Mouse (Mus musculus): ENCODE data around the gene Kctd12. TPM values are rescaled to one million over a fixed set of nuclear protein-coding genes. Genes with fewer than 3 reads are reported as not detected.
A peak's percentile ranks its signal among the peaks of the same experiment; 100 is the strongest.

Kctd12 gene
- polyA plus RNA-seq, 1 experiment from 2014 or later, result 10.8 TPM

DNA sequence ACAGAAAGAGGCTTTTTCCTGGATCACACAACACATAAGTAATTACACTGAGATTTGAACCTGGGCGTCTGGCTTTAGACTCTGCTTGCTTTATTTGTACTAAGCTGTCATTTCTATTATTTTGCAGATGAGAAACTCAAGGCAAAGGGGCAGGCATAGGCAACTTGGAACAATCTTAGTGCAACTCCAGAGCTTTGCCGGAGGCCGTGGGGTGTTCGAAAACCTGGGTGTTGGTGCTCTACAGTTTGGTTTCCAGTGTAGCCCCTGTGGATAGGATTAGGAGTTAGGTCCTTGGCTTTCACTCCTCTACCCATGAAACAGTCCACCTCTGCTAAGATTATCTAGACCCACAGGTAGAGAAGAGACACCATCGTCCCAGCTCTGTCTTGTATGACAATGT is 5.2 kb upstream of the Kctd12 start:
- no peaks in the 10 kb centered on the region for H3K27me3 ChIP-seq
- H3K9ac ChIP-seq, result no peak overlapping the region
- H3K9me3 ChIP-seq, result no peaks in the 10 kb centered on the region
- ATAC-seq (ENCODE audit: low read depth), result no peak
- H3K27ac ChIP-seq (replicated peaks), result no peak overlapping the region
- no peak overlapping the region for H3K4me3 ChIP-seq
- no peak overlapping the region for H3K4me2 ChIP-seq
- H3K36me3 ChIP-seq, result no peaks in the 10 kb centered on the region
- H3K4me1 ChIP-seq (replicated peaks), result peaks cover 6% of the 10 kb centered on the region; the same call in 1 of the 2 replicates
- 82% methylated on average over 5 of the region's 5 CpGs for WGBS

- no peak overlapping the region for H3K4me3 ChIP-seq
- no peak overlapping the region for H3K9ac ChIP-seq
- H3K9me3 ChIP-seq, result no peaks in the 10 kb centered on the region
- no peak overlapping the region for H3K27ac ChIP-seq (replicated peaks)
- H3K4me2 ChIP-seq, result no peak overlapping the region
- H3K27me3 ChIP-seq, result peaks cover 4% of the 10 kb centered on the region; the same call in 1 of the 2 replicates
- 71% methylated on average over 8 of the region's 8 CpGs for WGBS
- no peak for ATAC-seq (ENCODE audit: low read depth)
- H3K36me3 ChIP-seq, result no peaks in the 10 kb centered on the region
- peaks cover 29% of the 10 kb centered on the region for H3K4me1 ChIP-seq (replicated peaks)
These were observed 1.2 kb upstream of the Kctd12 start for GRCm38 (mm10) chr14:102983686-102984085.

GRCm38 (mm10) chr14:102982016-102982626 is 316 bp downstream of the Kctd12 start:
- Histone ChIP-seq H3K4me3 (peak overlapping the region; percentile 81), H3K27me3 (peaks cover 4% of the 10 kb centered on the region; the same call in 1 of the 2 replicates), H3K36me3 (no peaks in the 10 kb centered on the region), H3K9me3 (no peaks in the 10 kb centered on the region), H3K9ac (peak overlapping the region; percentile 85), H3K4me2 (peak overlapping the region; percentile 89), H3K27ac (replicated peaks) (peak overlapping the region; percentile 84), H3K4me1 (replicated peaks) (peaks cover 33% of the 10 kb centered on the region)
- WGBS, result under 1% methylated on average over 74 of the region's 76 CpGs
- peak; percentile 62 for ATAC-seq (ENCODE audit: low read depth)

DNA sequence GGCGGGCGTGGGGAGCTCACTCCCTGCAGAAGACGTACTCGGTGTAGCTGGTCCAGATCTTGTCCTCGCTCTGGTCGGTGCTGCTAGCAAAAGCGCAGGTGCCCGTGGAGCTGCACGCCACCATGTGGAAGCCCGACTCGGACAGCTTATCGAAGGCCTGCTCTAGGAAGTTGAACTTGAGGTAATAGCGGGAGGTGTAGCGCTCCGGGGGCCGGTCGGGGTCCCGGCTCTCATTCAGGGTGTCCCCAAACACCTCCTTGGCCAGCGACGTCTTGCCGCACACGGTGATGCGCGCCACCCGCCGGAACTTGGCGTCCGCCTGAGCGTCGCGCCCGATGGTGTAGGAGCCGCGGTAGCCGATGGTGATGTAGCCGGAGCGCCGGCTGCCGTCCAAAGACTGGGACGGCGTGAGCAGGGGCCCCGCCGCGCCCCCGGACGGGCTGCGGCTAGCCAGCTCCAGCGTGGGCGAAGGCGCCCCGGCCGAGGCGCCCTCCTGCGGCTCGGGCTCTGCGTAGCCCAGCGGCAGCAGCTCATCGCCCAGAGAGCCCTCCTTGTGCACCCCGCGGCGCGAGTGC is 909 bp downstream of the Kctd12 start:
- H3K4me3 ChIP-seq, result peak overlapping the region; percentile 81
- ATAC-seq (ENCODE audit: low read depth), result peak; percentile 66

DNA sequence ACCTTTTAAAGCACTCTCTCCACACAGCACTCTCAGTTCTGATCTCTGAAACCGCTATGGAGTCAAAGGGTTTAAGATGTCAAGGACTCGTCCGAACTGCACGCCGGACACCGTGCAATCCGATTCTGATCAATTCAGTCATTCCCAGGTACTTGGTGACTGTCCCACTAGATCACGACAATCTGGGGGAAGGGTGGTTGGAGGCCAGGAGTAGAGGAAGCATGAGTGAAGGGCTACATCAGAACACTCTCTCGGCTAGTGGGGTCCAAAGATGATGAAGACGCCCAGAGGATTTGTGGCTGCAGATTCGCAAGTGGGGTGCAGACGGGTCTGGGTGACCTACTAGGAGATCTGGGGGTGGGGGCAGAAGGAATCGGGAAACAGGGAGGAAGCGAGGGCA is 1.5 kb downstream of the Kctd12 start:
- Histone ChIP-seq H3K9me3 (no peaks in the 10 kb centered on the region), H3K9ac (peak overlapping the region; percentile 85), H3K36me3 (no peaks in the 10 kb centered on the region), H3K4me1 (replicated peaks) (peaks cover 33% of the 10 kb centered on the region), H3K4me3 (peak overlapping the region; percentile 81), H3K27me3 (peaks cover 4% of the 10 kb centered on the region; the same call in 1 of the 2 replicates), H3K27ac (replicated peaks) (peak overlapping the region; percentile 84), H3K4me2 (peak overlapping the region; percentile 89)
- WGBS, result 12% methylated on average over 14 of the region's 14 CpGs
- no peak for ATAC-seq (ENCODE audit: low read depth)

More for the DNA sequence above, 909 bp downstream of the Kctd12 start:
- Histone ChIP-seq H3K27ac (replicated peaks) (peak overlapping the region; percentile 84), H3K27me3 (peaks cover 4% of the 10 kb centered on the region; the same call in 1 of the 2 replicates), H3K36me3 (no peaks in the 10 kb centered on the region), H3K9ac (peak overlapping the region; percentile 85), H3K4me2 (peak overlapping the region; percentile 89), H3K9me3 (no peaks in the 10 kb centered on the region), H3K4me1 (replicated peaks) (peaks cover 33% of the 10 kb centered on the region)
- WGBS, result under 1% methylated on average over 62 of the region's 62 CpGs

DNA sequence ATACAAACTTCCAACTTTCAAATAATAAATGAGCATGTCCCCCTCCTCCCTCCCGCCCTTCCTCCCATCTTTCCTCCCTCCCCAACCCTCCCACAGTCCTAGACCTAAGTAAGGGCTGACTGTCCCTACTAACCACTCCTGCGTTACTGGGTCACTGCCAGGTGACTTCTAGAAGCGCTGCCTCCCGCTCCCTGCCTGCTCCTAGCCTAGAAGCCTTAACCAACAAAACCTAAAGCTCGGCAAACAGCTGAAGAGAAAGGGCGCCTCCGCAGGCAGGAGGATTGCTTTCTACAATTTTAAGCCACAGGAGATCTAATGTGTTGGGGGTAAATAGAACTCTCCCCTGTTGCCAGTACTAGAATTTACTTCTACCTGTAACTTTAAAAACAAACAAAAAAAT is 2.0 kb downstream of the Kctd12 start:
- no peaks in the 10 kb centered on the region for H3K9me3 ChIP-seq
- peak overlapping the region; percentile 89 for H3K4me2 ChIP-seq
- peak overlapping the region; percentile 85 for H3K9ac ChIP-seq
- H3K36me3 ChIP-seq, result no peaks in the 10 kb centered on the region
- no peak overlapping the region for H3K27ac ChIP-seq (replicated peaks)
- ATAC-seq (ENCODE audit: low read depth), result no peak
- H3K4me1 ChIP-seq (replicated peaks), result peaks cover 33% of the 10 kb centered on the region
- peaks cover 4% of the 10 kb centered on the region; the same call in 1 of the 2 replicates for H3K27me3 ChIP-seq
- H3K4me3 ChIP-seq, result peak overlapping the region; percentile 81
- 19% methylated on average over 7 of the region's 7 CpGs for WGBS

- Histone ChIP-seq H3K27me3 (peaks cover 4% of the 10 kb centered on the region; the same call in 1 of the 2 replicates), H3K4me3 (peak overlapping the region; percentile 81), H3K9me3 (no peaks in the 10 kb centered on the region), H3K9ac (peak overlapping the region; percentile 9; the same call in 1 of the 2 replicates), H3K4me2 (peak overlapping the region; percentile 89), H3K36me3 (no peaks in the 10 kb centered on the region), H3K4me1 (replicated peaks) (peaks cover 33% of the 10 kb centered on the region), H3K27ac (replicated peaks) (no peak overlapping the region)
- WGBS, result 26% methylated on average over 10 of the region's 10 CpGs
- no peak for ATAC-seq (ENCODE audit: low read depth)
These were observed 2.6 kb downstream of the Kctd12 start for GRCm38 (mm10) chr14:102979831-102980230.

DNA sequence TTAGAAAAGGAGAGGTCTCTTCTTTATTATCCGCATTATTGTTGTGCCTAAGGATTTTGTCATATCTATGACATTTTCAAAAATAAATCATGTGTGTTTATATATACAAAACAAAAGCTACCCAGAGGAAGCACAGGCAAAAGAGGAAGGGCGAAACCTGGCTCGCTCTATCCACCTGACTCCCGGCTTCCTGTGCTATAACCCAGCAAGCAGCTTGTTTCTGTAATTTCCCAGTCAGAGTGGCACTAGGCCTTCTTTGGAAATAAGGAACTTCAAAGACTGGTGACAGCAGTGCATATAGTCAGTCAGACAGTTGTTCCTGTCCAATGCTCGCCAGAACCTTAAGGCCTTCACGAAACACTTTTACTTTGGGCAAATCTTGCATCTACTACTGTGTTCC is 6.6 kb downstream of the Kctd12 start:
- no peaks in the 10 kb centered on the region for H3K36me3 ChIP-seq
- no peaks in the 10 kb centered on the region for H3K9me3 ChIP-seq
- peaks cover 4% of the 10 kb centered on the region; the same call in 1 of the 2 replicates for H3K27me3 ChIP-seq
- ATAC-seq (ENCODE audit: low read depth), result no peak
- H3K4me1 ChIP-seq (replicated peaks), result peaks cover 19% of the 10 kb centered on the region
- no peak overlapping the region for H3K4me3 ChIP-seq
- 86% methylated on average over 6 of the region's 6 CpGs for WGBS
- no peak overlapping the region for H3K9ac ChIP-seq
- H3K27ac ChIP-seq (replicated peaks), result no peak overlapping the region
- no peak overlapping the region for H3K4me2 ChIP-seq

DNA sequence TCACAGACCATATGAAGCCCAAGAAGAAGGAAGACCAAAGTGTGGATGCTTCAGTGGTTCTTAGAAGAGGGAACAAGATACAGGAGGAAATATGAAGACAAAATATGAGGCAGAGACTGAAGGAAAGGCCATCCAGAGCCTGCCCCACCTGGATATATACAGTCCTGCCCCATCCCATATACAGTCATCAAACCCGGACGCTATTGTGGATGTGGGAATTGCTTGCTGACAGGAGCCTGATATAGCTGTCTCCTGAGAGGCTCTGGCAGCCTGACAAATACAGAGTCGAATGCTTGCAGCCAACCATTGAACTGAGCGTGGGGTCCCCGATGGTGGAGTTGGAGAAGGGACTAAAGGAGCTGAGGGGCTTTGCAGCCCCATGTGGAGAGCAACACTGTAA is 13.6 kb downstream of the Kctd12 start:
- H3K36me3 ChIP-seq, result no peaks in the 10 kb centered on the region
- no peaks in the 10 kb centered on the region for H3K4me1 ChIP-seq (replicated peaks)
- no peak overlapping the region for H3K9ac ChIP-seq
- no peak for ATAC-seq (ENCODE audit: low read depth)
- no peak overlapping the region for H3K27ac ChIP-seq (replicated peaks)
- no peaks in the 10 kb centered on the region for H3K9me3 ChIP-seq
- H3K27me3 ChIP-seq, result no peaks in the 10 kb centered on the region
- no peak overlapping the region for H3K4me2 ChIP-seq
- H3K4me3 ChIP-seq, result no peak overlapping the region
- 54% methylated on average over 5 of the region's 5 CpGs for WGBS

DNA sequence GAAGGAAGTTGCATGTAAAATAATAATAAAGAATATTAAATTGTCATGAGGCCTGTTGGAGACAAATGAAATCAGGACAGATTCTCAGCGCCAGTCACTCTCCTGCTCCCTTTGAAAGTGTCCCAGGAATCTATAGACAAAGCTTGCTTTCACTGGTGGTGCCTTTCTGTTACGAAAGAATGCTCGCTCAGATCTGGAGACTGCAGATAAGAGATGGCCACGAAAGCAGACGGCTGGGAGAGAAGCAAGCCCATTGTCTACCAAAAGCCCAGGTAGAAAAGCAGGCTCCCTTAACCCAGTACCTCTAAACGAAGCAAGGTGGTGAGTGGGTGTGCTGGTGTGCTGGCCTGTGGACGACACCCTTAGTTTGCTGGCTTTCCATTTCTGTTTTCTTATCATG is 16.2 kb downstream of the Kctd12 start:
- Histone ChIP-seq H3K27me3 (no peaks in the 10 kb centered on the region), H3K4me3 (no peak overlapping the region), H3K4me2 (no peak overlapping the region), H3K27ac (replicated peaks) (0 out of 2 replicates have a peak overlapping the region, but pooled peaks have one; percentile 33), H3K36me3 (no peaks in the 10 kb centered on the region), H3K9me3 (no peaks in the 10 kb centered on the region), H3K9ac (no peak overlapping the region), H3K4me1 (replicated peaks) (no peaks in the 10 kb centered on the region)
- WGBS, result 72% methylated on average over 7 of the region's 7 CpGs
- ATAC-seq (ENCODE audit: low read depth), result no peak

DNA sequence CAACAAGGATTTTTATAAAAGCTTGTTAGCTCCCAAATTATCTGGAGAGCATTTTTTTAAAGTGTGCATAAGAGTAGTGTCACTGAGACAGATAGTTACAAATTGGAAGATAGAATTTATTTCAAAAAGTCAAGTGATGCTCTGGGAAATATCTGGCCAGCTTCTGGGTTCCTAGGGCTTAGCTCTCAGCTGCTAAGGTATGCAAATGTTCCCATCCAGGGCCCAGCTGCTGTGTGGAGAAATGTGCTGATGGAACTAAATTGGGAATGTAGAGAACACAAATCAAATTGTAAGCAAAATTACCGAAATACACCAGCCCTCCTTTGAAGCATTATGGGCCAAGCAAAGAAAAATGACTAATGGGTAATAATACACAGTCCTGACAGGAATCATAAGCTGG is 16.6 kb downstream of the Kctd12 start:
- H3K27ac ChIP-seq (replicated peaks), result 0 out of 2 replicates have a peak overlapping the region, but pooled peaks have one; percentile 33
- H3K27me3 ChIP-seq, result no peaks in the 10 kb centered on the region
- H3K9ac ChIP-seq, result no peak overlapping the region
- no peaks in the 10 kb centered on the region for H3K9me3 ChIP-seq
- 33% methylated on average over 1 of the region's 1 CpGs for WGBS
- H3K4me1 ChIP-seq (replicated peaks), result no peaks in the 10 kb centered on the region
- ATAC-seq (ENCODE audit: low read depth), result no peak
- no peak overlapping the region for H3K4me3 ChIP-seq
- no peak overlapping the region for H3K4me2 ChIP-seq
- no peaks in the 10 kb centered on the region for H3K36me3 ChIP-seq

DNA sequence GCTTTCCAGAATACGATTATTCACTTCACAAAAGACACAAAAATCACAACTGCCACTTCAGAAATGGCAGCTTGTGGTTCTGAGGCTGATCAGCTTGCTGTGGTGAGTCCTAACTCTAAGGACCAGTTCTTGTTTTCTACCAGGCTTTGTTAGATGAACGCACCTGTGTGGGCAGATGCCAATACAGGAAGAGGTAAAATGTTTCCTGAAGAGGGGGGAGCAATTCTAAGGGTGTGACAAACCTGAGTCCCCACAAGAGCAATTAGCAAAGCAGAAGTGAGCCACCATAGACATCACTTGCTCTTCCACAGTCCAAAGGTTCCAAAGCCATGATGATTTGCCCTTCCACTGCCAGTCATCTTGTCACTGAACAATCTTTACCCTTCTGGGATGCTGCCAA is 20.4 kb downstream of the Kctd12 start:
- H3K9ac ChIP-seq, result no peak overlapping the region
- H3K4me3 ChIP-seq, result no peak overlapping the region
- no peak overlapping the region for H3K4me2 ChIP-seq
- no peaks in the 10 kb centered on the region for H3K9me3 ChIP-seq
- 86% methylated on average over 2 of the region's 2 CpGs for WGBS
- no peaks in the 10 kb centered on the region for H3K4me1 ChIP-seq (replicated peaks)
- ATAC-seq (ENCODE audit: low read depth), result no peak
- no peaks in the 10 kb centered on the region for H3K27me3 ChIP-seq
- H3K36me3 ChIP-seq, result no peaks in the 10 kb centered on the region
- H3K27ac ChIP-seq (replicated peaks), result no peak overlapping the region

Measured in neural tube, embryonic 13.5 days (tissue).